ENCODE assay signal across 24 mouse cellular contexts in the genomic region with DNA sequence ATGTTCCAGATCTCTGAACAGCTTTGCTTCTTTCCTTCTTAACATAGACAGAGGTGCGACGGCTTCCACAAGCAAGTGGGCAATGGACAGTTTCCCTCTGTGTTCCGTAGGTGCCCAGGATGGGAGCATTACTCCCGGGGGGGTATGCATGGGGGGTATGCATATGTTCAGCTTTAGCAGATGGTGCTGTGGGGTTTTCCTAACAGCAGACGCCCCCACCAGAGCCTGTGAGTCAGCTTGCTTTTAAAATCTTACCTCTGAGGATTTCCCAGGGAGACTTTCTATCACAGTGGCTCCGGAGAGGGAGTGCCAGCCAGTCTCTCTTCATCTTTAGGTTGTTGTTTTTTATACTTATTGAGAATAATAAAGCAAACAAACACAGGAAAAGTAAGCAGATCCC. TPM values are rescaled to one million over a fixed set of nuclear protein-coding genes. Genes with fewer than 3 reads are reported as not detected.
DNase-seq lines count a peak whose midpoint lies in the region.
"Had no signal": no experiment of that assay in that cellular context is flagged by ENCODE, and none has a peak within 500 bp of the region (broad histone marks: within the 10 kb centered on the region; RNA-seq: fewer than 3 reads in every experiment).

No protein-coding gene starts in this region.

- DNase-seq in layer of hippocampus, adult 11-12 months (ENCODE audit: low spot score): peak; percentile 27
- no peak for DNase-seq in layer of hippocampus, postnatal 25 days (ENCODE audit: extremely low spot score in 1 of 2, low spot score in 1 of 2)
- peak; percentile 67 to 68 for DNase-seq in right cerebral cortex, adult 2 months (ENCODE audit: low spot score in 2 of 2)
- DNase-seq in right cerebral cortex, postnatal 4 days: no peak
- peak; percentile 22 for DNase-seq in right cerebral cortex, postnatal 14 days
- no peak for DNase-seq in gastrocnemius, adult 18-20 months (ENCODE audit: low spot score)
- DNase-seq in retina, postnatal 1 day: no peak
- DNase-seq: adrenal gland, postnatal 14 days; cerebellum, adult 11-12 months; cerebellum, adult 9-11 months; embryo, embryonic 11 days; gastrocnemius, adult 2 months; gastrocnemius, postnatal 36 days; heart, adult 18-20 months; heart, postnatal 4 days; kidney, adult 18-20 months; kidney, postnatal 36 days; lung, embryonic 14.5 days; lung, postnatal 14 days; midbrain, embryonic 14.5 days; spleen, adult 18-20 months; thymus, postnatal 4 days had no signal

RNA-seq across cellular contexts. Expression of gene Gm20715, which starts 9.8 kb away (rescaled TPM):
- under 1 TPM; 0.15 to 0.23 TPM for total RNA-seq in layer of hippocampus, postnatal 25 days (2021)
- not detected for total RNA-seq in gastrocnemius, adult 18-20 months (2021)
- total RNA-seq: adrenal gland, postnatal 14 days; gastrocnemius, adult 2 months; gastrocnemius, postnatal 36 days; heart, adult 18-20 months; heart, postnatal 4 days; liver, adult 2 months; monocyte, adult 5-6 weeks had no signal

RNA-seq across cellular contexts. Expression of gene Olfr1344, which starts 18.6 kb away (rescaled TPM):
- total RNA-seq in layer of hippocampus, postnatal 25 days (2021): 1 to 10 TPM; 1.3 to 2.8 TPM
- total RNA-seq in gastrocnemius, adult 18-20 months (2021): not detected
- total RNA-seq: adrenal gland, postnatal 14 days; gastrocnemius, adult 2 months; gastrocnemius, postnatal 36 days; heart, adult 18-20 months; heart, postnatal 4 days; liver, adult 2 months; monocyte, adult 5-6 weeks had no signal

RNA-seq across cellular contexts. Expression of gene Smim17, which starts 21.4 kb away (rescaled TPM):
- total RNA-seq in layer of hippocampus, postnatal 25 days (2021): 10 to 100 TPM; 18.4 to 22.0 TPM
- total RNA-seq in gastrocnemius, adult 18-20 months (2021): under 1 TPM; 0.12 to 0.16 TPM
- total RNA-seq: heart, adult 18-20 months; heart, postnatal 4 days; liver, adult 2 months; monocyte, adult 5-6 weeks had no signal

RNA-seq across cellular contexts. Expression of gene Olfr1336, which starts 36.1 kb away (rescaled TPM):
- not detected for total RNA-seq in layer of hippocampus, postnatal 25 days (2021)
- not detected for total RNA-seq in gastrocnemius, adult 18-20 months (2021)
- total RNA-seq: adrenal gland, postnatal 14 days; gastrocnemius, adult 2 months; gastrocnemius, postnatal 36 days; heart, adult 18-20 months; heart, postnatal 4 days; liver, adult 2 months; monocyte, adult 5-6 weeks had no signal

RNA-seq across cellular contexts. Expression of gene Zfp28, which starts 36.8 kb away (rescaled TPM):
- 1 to 10 TPM; 6.7 to 7.8 TPM for total RNA-seq in layer of hippocampus, postnatal 25 days (2021)
- total RNA-seq in gastrocnemius, adult 18-20 months (2021): 1 to 10 TPM in 1 of 2 experiments, under 1 TPM in 1; 0.90 to 1.0 TPM

Comparison
In these comparisons a context has a peak if more than half of its experiments do, and no peak if none do; other contexts are left out.
1. DNase-seq: peak in layer of hippocampus, adult 11-12 months (single experiment), right cerebral cortex, adult 2 months (2 of 2) and right cerebral cortex, postnatal 14 days (single experiment); none in layer of hippocampus, postnatal 25 days (0 of 2), right cerebral cortex, postnatal 4 days (single experiment), gastrocnemius, adult 18-20 months (single experiment) and retina, postnatal 1 day (single experiment).
2. RNA of gene Smim17, which starts 21.4 kb away (total RNA-seq): 18.4 to 22.0 TPM in layer of hippocampus, postnatal 25 days; 0.12 to 0.16 TPM in gastrocnemius, adult 18-20 months; every median in the first group is over 10 times any median in the second.